Mouse (Mus musculus) urinary bladder, postnatal 36 days (tissue): ENCODE data around the gene Prrx2.

Experiments
- DNase-seq, 2 experiments: peaks; one replicate each; pipeline ENCODE4 v3.0.0; 2022; ENCODE audit warnings: low spot score in 2 of 2, mixed read lengths in 1 of 2

Prrx2 gene

GRCm38 (mm10) chr2:30834373-30835022 is at the start of gene Prrx2:
Gene Prrx2, plus strand, starts transcription at chr2:30834972.
- no peak for DNase-seq

GRCm38 (mm10) chr2:30787466-30787865 is 47.3 kb upstream of the Prrx2 start:
- DNase-seq: no peak

GRCm38 (mm10) chr2:30792061-30792460 is 42.7 kb upstream of the Prrx2 start:
- no peak for DNase-seq

- peak; percentile 95 to 98 for DNase-seq
Measured at GRCm38 (mm10) chr2:30794179-30795108, 40.3 kb upstream of the Prrx2 start.

GRCm38 (mm10) chr2:30795271-30795888 is 39.4 kb upstream of the Prrx2 start:
- DNase-seq: no peak

GRCm38 (mm10) chr2:30795889-30796275 is 38.9 kb upstream of the Prrx2 start:
- no peak for DNase-seq

GRCm38 (mm10) chr2:30796382-30796781 is 38.4 kb upstream of the Prrx2 start:
- DNase-seq: peak; percentile 65 to 73

- DNase-seq: no peak
Measured at GRCm38 (mm10) chr2:30799456-30799855, 35.3 kb upstream of the Prrx2 start.

GRCm38 (mm10) chr2:30800671-30801066 is 34.1 kb upstream of the Prrx2 start:
- no peak for DNase-seq

- no peak for DNase-seq
Measured at GRCm38 (mm10) chr2:30801067-30801852, 33.5 kb upstream of the Prrx2 start.

GRCm38 (mm10) chr2:30803604-30804003 is 31.2 kb upstream of the Prrx2 start, which contains the start of gene 1700001O22Rik:
Gene 1700001O22Rik, minus strand, starts transcription at chr2:30803661.
- no peak for DNase-seq

- no peak for DNase-seq
Measured at GRCm38 (mm10) chr2:30805983-30806382, 28.8 kb upstream of the Prrx2 start.

- DNase-seq: no peak
Measured at GRCm38 (mm10) chr2:30807147-30807647, 27.6 kb upstream of the Prrx2 start.

- peak; percentile 99 to 100 for DNase-seq
Measured at GRCm38 (mm10) chr2:30807648-30808295, 27.0 kb upstream of the Prrx2 start, which contains the start of gene Ntmt1. Gene Ntmt1, plus strand, starts transcription at chr2:30807826.

- DNase-seq: no peak
Measured at GRCm38 (mm10) chr2:30808296-30808655, 26.5 kb upstream of the Prrx2 start.

- DNase-seq: no peak
Measured at GRCm38 (mm10) chr2:30809503-30809902, 25.3 kb upstream of the Prrx2 start.

- DNase-seq: no peak
Measured at GRCm38 (mm10) chr2:30810573-30810972, 24.2 kb upstream of the Prrx2 start.

GRCm38 (mm10) chr2:30816383-30816782 is 18.4 kb upstream of the Prrx2 start:
- no peak for DNase-seq

- no peak for DNase-seq
Measured at GRCm38 (mm10) chr2:30819873-30820272, 14.9 kb upstream of the Prrx2 start.

- no peak for DNase-seq
Measured at GRCm38 (mm10) chr2:30821073-30821472, 13.7 kb upstream of the Prrx2 start.

GRCm38 (mm10) chr2:30822460-30822859 is 12.3 kb upstream of the Prrx2 start:
- DNase-seq: no peak
